Mouse (Mus musculus): Measurements from ENCODE around the gene Mfap5. TPM values are rescaled to one million over a fixed set of nuclear protein-coding genes. Genes with fewer than 3 reads are reported as not detected.

The Mfap5 gene
- polyA plus RNA-seq, 1 experiment = 131 TPM

DNA sequence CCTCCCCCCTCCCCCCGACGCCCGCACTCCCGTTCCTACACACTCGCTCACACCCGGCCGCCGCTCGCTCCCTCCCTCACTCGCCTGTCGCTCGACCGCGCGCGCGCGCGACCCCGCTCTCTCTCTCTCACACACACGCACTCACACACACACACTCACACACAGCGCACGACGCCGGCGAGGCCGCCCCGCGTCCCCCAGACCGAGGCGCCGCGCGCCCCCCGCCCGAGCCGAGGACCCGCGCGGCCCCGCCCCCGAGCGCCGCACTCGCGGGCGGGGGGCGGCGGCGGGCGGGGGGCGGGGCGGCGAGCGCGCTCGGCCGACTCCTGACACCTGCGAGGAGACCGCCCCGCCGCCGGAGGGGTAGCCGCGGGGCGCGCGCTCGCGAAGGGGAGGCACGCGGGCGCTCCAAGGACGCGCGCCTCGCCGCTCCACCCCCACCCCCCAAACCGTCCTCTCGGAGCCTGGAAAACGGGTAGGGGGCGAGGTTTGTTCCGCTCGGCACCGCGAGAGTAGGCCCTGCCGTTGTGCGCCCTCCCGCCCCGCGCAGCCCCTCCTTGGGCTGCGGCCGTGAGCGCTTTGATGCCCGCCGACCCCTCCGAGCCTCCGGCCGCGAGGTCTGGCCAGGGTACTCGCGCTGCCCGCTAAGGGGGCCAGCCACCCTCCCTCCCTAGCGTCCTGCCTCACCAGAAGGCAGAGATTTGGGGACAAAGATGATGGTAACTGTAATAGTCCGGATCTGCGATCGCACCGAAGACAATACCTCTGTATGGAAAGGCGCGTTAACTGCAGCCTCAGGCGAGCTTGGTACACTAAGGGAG, 19.1 kb upstream of the Mfap5 start:
- 3% methylated on average over 68 of the region's 111 CpGs for WGBS
- peak overlapping the region; percentile 51 for H3K4me3 ChIP-seq (replicated peaks; ENCODE audit: extremely low read depth, low read depth, low read length)
- TF ChIP-seq CTCF (IDR thresholded peaks at IDR 0.05; ENCODE audit: insufficient read depth, low read length) = no peak
- TF ChIP-seq POLR2A (IDR thresholded peaks at IDR 0.05; ENCODE audit: borderline replicate concordance, extremely low read depth, low read depth, low read length) = no peak
- DNase-seq = no peak
- peaks cover 5% of the 10 kb centered on the region for H3K4me1 ChIP-seq (ENCODE audit: control insufficient read depth, insufficient read depth, low read length)

DNA sequence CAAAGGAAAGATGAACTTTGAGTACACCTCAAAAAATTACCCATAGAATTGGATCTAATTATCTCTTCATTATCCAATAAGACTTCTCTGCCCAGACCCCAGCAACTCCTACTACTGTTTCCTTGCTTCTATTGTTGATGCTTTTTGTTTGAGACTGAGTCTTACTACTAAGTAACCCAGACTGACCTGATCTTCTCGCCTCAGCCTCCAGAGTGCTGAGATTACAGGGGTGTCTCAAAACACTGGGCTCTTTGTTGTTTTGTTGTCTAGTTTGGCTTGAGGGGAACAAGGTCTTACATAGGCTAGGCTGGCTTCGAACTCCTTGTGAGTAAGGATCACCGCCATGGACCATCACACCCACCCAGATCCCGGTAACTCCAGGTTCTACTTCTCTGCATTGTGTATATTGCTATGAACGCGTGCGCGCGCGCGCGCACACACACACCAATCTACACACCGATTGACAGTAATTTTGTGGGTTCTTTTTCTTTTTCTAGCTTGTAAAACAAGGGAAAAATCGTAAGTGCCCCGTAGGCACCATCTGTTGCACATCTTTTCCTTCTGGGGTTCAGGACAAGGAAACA, 14.6 kb upstream of the Mfap5 start:
- 23% methylated on average over 15 of the region's 15 CpGs for whole genome bisulfite sequencing
- Histone ChIP-seq H3K4me1 (ENCODE audit: control insufficient read depth, insufficient read depth, low read length) (peaks cover 2% of the 10 kb centered on the region; the same call in 1 of the 2 replicates), H3K4me3 (replicated peaks; ENCODE audit: extremely low read depth, low read depth, low read length) (no peak overlapping the region)
- no peak for DNase-seq
- TF ChIP-seq CTCF (IDR thresholded peaks at IDR 0.05; ENCODE audit: insufficient read depth, low read length) = no peak
- TF ChIP-seq POLR2A (IDR thresholded peaks at IDR 0.05; ENCODE audit: borderline replicate concordance, extremely low read depth, low read depth, low read length) = no peak

DNA sequence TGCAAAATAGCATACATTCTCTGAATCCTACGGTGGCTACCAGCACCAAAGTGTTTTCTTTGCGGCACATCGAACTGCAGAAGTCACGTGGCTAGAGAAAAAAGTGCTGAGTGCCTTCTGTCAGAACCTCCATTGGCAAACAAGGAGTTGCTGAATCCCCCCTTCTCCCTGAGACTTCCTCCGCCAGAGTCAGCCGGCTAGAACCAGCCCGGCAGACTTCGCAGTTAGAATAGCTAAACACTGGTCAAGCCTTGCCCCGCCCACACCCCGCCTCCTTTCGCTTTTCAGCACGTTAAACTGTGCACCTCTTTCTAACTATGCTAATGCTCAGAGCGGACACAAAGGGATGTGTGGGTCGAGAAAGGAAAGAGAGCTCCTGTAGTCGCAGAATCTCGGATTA, 14.1 kb upstream of the Mfap5 start:
- peak; percentile 29; the same call in 1 of the 2 replicates for TF ChIP-seq POLR2A (IDR thresholded peaks at IDR 0.05; ENCODE audit: borderline replicate concordance, extremely low read depth, low read depth, low read length)
- no peak for TF ChIP-seq CTCF (IDR thresholded peaks at IDR 0.05; ENCODE audit: insufficient read depth, low read length)
- Histone ChIP-seq H3K4me1 (ENCODE audit: control insufficient read depth, insufficient read depth, low read length) (peaks cover 2% of the 10 kb centered on the region; the same call in 1 of the 2 replicates), H3K4me3 (replicated peaks; ENCODE audit: extremely low read depth, low read depth, low read length) (peak overlapping the region; percentile 35)
- under 1% methylated on average over 16 of the region's 16 CpGs for WGBS
- peak; percentile 65 for DNase-seq

DNA sequence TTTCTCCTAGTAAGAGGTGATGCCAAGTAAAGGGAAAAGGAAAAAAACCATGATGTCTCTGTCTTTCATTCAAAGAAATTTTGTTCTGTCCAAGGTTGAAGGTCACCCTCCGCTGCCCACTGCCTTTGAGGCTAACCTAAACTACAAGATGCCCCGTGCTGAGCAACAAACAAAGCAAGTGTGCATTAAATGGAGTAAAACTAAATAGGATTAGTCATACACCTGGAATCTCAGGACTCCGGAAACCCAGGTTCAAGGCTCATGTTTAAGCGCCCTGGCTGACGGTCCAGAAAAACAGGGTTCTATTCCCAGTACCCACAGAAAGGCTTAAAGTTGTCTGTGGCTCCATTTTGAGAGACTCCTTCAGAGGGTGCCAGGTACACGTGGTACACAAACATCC, 13.2 kb upstream of the Mfap5 start:
- Histone ChIP-seq H3K4me3 (replicated peaks; ENCODE audit: extremely low read depth, low read depth, low read length) (no peak overlapping the region), H3K4me1 (ENCODE audit: control insufficient read depth, insufficient read depth, low read length) (peaks cover 2% of the 10 kb centered on the region; the same call in 1 of the 2 replicates)
- 29% methylated on average over 6 of the region's 6 CpGs for WGBS
- no peak for TF ChIP-seq CTCF (IDR thresholded peaks at IDR 0.05; ENCODE audit: insufficient read depth, low read length)
- no peak for TF ChIP-seq POLR2A (IDR thresholded peaks at IDR 0.05; ENCODE audit: borderline replicate concordance, extremely low read depth, low read depth, low read length)
- no peak for DNase-seq

DNA sequence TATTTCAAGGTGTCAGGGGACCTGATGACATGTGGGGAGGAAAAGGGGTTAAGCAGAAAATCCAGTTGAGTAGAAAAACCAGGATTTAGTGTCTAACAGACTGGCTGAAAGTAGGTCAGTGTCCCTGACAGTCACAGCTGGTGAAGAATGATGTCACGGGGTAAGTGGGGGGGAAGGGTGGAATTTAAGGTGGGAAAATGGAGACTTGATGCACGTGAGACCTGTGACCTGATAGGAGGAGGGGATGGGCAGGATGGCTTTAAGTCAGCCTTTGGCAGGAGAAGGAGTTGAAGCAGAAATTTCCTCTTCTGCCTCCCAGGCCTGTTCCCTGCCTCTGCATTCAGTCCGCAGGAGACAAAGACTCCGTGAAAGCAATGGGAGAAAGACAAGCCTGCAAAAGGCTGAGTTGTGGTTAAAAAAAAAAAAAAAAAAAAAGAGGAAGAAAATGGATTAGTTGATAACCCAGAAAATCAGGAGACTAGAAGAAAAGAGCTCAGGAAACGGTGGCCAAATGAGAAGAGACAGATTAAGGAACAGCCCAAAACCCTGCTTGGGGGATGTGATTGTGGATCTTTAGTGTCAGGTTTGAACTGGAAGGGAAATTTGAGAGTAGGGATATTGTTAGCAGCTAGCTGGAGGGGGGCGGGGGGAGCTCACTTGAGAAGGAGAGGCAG, 11.7 kb upstream of the Mfap5 start:
- no peak for TF ChIP-seq POLR2A (IDR thresholded peaks at IDR 0.05; ENCODE audit: borderline replicate concordance, extremely low read depth, low read depth, low read length)
- TF ChIP-seq CTCF (IDR thresholded peaks at IDR 0.05; ENCODE audit: insufficient read depth, low read length) = no peak
- DNase-seq = no peak
- Histone ChIP-seq H3K4me1 (ENCODE audit: control insufficient read depth, insufficient read depth, low read length) (peaks cover 2% of the 10 kb centered on the region; the same call in 1 of the 2 replicates), H3K4me3 (replicated peaks; ENCODE audit: extremely low read depth, low read depth, low read length) (no peak overlapping the region)
- WGBS = 58% methylated on average over 6 of the region's 6 CpGs

DNA sequence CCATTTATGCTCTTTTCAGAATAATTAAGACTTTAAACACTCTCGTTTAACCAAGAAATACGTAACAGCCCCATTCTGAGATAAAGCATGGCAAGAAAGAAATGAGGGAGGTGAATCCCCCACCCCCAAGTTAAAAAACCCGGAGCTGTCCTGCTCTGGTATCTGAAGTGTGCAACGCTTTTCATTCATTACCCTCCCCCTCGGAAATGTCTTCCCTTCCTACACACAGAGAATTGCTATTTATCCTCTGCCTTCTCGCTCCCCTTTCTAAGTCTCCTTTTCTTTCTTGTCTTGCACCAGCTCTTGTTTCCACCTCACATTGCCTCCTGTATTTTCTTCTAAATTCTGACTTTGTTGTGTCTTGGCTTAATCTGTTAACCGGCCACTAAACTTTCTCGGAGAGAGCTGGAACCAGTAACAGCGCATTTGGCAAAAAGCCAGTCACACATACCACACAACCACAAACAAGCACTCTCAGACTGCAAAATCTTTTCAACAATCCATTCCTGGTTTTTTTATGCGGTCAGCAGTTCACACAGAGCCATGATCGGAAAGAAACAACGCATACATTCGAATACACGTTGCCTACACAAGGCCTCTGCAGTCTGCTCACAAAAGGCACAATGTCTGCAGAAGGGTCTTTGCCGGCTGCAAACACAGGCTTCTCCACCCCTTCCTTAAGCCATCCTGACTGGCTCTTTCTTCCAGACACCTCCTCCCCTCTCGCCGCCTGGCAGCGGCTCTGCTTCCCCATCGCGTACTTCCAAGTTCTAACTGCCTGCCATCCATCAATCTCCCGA, 10.4 kb upstream of the Mfap5 start:
- Histone ChIP-seq H3K4me3 (replicated peaks; ENCODE audit: extremely low read depth, low read depth, low read length) (peak overlapping the region; percentile 41), H3K4me1 (ENCODE audit: control insufficient read depth, insufficient read depth, low read length) (peaks cover 2% of the 10 kb centered on the region; the same call in 1 of the 2 replicates)
- DNase-seq = peak; percentile 53
- TF ChIP-seq CTCF (IDR thresholded peaks at IDR 0.05; ENCODE audit: insufficient read depth, low read length) (no peak), POLR2A (IDR thresholded peaks at IDR 0.05; ENCODE audit: borderline replicate concordance, extremely low read depth, low read depth, low read length) (no peak; the same call in 1 of the 2 replicates)
- 9% methylated on average over 21 of the region's 21 CpGs for WGBS

DNA sequence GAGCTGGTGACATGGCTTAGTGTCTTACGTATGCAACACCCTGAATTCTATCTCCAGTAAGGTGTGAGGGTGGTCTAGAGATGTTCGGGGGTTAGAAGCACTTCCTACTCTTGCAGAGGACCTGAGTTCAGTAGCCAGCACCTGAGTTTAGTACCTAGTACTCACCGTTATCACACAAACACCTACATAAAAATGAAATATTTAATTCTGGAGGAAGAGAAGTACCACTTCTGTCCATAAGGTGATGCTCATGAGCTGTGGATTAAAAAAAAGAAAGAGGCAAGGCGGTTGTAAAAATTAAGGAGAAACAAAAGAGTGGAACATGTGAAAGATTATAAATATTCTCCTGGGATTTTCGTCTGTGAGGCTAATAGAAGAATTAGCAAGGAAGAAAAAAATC, 9.1 kb upstream of the Mfap5 start:
- no peak for DNase-seq
- 26% methylated on average over 5 of the region's 5 CpGs for WGBS
- TF ChIP-seq CTCF (IDR thresholded peaks at IDR 0.05; ENCODE audit: insufficient read depth, low read length) = peak; percentile 21; the same call in 1 of the 2 replicates
- no peak for TF ChIP-seq POLR2A (IDR thresholded peaks at IDR 0.05; ENCODE audit: borderline replicate concordance, extremely low read depth, low read depth, low read length)
- Histone ChIP-seq H3K4me3 (replicated peaks; ENCODE audit: extremely low read depth, low read depth, low read length) (no peak overlapping the region), H3K4me1 (ENCODE audit: control insufficient read depth, insufficient read depth, low read length) (no peaks in the 10 kb centered on the region; the same call in 1 of the 2 replicates)

DNA sequence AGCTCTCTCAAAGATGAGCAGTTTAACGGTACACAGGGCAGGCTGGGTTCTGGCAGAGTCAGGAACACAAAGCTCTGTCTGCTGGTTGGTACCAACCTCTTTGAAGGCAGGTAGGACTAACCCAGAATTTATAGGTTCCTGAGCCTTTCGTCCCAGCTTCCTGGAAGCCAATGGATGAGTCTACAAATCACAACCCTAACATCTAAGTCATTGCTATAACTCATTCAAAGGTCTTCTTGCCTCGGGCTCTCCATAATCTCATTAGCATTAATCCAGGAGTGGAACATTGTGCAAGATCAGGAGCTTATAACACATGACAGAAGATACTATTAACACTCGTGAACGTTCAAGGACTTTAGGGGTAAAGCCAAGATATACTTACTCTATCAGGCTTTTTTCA, 7.0 kb upstream of the Mfap5 start, which contains the start of gene Rimklb:
Rimklb (minus strand) TSS at position 101 of the 400 bp plus-strand sequence.
- TF ChIP-seq POLR2A (IDR thresholded peaks at IDR 0.05; ENCODE audit: borderline replicate concordance, extremely low read depth, low read depth, low read length) (no peak), CTCF (IDR thresholded peaks at IDR 0.05; ENCODE audit: insufficient read depth, low read length) (no peak)
- no peak within 1 kb of the TSS for H3K4me3 ChIP-seq (replicated peaks; ENCODE audit: extremely low read depth, low read depth, low read length)
- no peaks in the 10 kb centered on the region; the same call in 1 of the 2 replicates for H3K4me1 ChIP-seq (ENCODE audit: control insufficient read depth, insufficient read depth, low read length)
- 79% methylated on average over 5 of the region's 5 CpGs for WGBS
- DNase-seq = no peak

Measured in lung, adult 2 months (tissue).